Mouse (Mus musculus) kidney, embryonic 16.5 days (tissue): ENCODE data around the gene Dock9. TPM values are rescaled to one million over a fixed set of nuclear protein-coding genes. Genes with fewer than 3 reads are reported as not detected.

ENCODE experiments used
- ATAC-seq: fragments of 200-750 bp; cut with Nextera tagmentation; 2 replicates; pipeline ENCODE4 v1.8.0; 2017; ENCODE audit warnings: moderate TSS enrichment; ENCODE audit not compliant: low FRiP score, low TSS enrichment
- H3K27ac ChIP-seq: fragments of 300-500 bp; sonication (generic); 2 replicates; pipeline ENCODE4 v1.5.1; 2014; ENCODE audit warnings: low read length
- H3K27me3 ChIP-seq: fragments of 300-500 bp; sonication (generic); 2 replicates; pipeline ENCODE4 v1.6.1; 2014; ENCODE audit warnings: low read length, control low read depth, mixed read lengths; ENCODE audit not compliant: insufficient read depth
- H3K36me3 ChIP-seq: fragments of 300-500 bp; sonication (generic); 2 replicates; pipeline ENCODE4 v1.6.1; 2014; ENCODE audit warnings: low read length, control low read depth, mixed read lengths; ENCODE audit not compliant: insufficient read depth
- H3K4me1 ChIP-seq: fragments of 300-500 bp; sonication (generic); 2 replicates; pipeline ENCODE4 v1.6.1; 2014; ENCODE audit warnings: low read length, control low read depth, mixed read lengths; ENCODE audit not compliant: insufficient read depth
- H3K4me2 ChIP-seq: fragments of 300-500 bp; sonication (generic); replicated peaks from 2 replicates; pipeline ENCODE4 v1.6.1; 2014; ENCODE audit warnings: low read depth, low read length
- H3K4me3 ChIP-seq: fragments of 300-500 bp; sonication (generic); 2 replicates; pipeline ENCODE4 v1.5.1; 2014; ENCODE audit warnings: mild to moderate bottlenecking, low read length
- H3K9ac ChIP-seq: fragments of 300-500 bp; sonication (generic); replicated peaks from 2 replicates; pipeline ENCODE4 v1.6.1; 2014; ENCODE audit warnings: low read length
- H3K9me3 ChIP-seq: fragments of 300-500 bp; sonication (generic); 2 replicates; pipeline ENCODE4 v1.6.1; 2016; ENCODE audit warnings: low read length, control low read depth
- WGBS: fragments of 180-500 bp; shearing (Covaris S2); extraction: QIAGEN DNeasy Blood & Tissue Kit; methylation state at CpG from one replicate; pipeline ENCODE4 v1.1.7; 2014; 5-methylcytosine and 5-hydroxymethylcytosine counted together
- polyA plus RNA-seq: library from polyadenylated mRNA; unstranded; fragments of >200 nt; fragmentation: Nextera tagmentation; extraction: Ambion mirVana; gene quantifications from 2 replicates; pipeline ENCODE4 v1.2.1, GENCODE M21; 2015

Gene Dock9
- polyA plus RNA-seq, 1 experiment from 2014 or later = 13.0 TPM

- Histone ChIP-seq H3K9me3 (no peaks in the 10 kb centered on the region), H3K4me1 (no peaks in the 10 kb centered on the region), H3K36me3 (no peaks in the 10 kb centered on the region), H3K4me3 (no peak overlapping the region), H3K27ac (no peak overlapping the region), H3K9ac (no peak overlapping the region), H3K4me2 (no peak overlapping the region), H3K27me3 (no peaks in the 10 kb centered on the region; the same call in 1 of the 2 replicates)
- no peak for ATAC-seq
- WGBS = 84% methylated on average over 4 of the region's 4 CpGs
Measured at GRCm38 (mm10) chr14:121495741-121496140, 301.9 kb downstream of the Dock9 start.

GRCm38 (mm10) chr14:121495120-121495519 is 302.5 kb downstream of the Dock9 start:
- Histone ChIP-seq H3K27me3 (no peaks in the 10 kb centered on the region; the same call in 1 of the 2 replicates), H3K4me2 (no peak overlapping the region), H3K36me3 (no peaks in the 10 kb centered on the region), H3K4me1 (no peaks in the 10 kb centered on the region), H3K9ac (no peak overlapping the region), H3K27ac (no peak overlapping the region), H3K9me3 (no peaks in the 10 kb centered on the region), H3K4me3 (no peak overlapping the region)
- 79% methylated on average over 2 of the region's 2 CpGs for WGBS
- no peak for ATAC-seq

- ATAC-seq = no peak
- Histone ChIP-seq H3K9ac (no peak overlapping the region), H3K4me2 (no peak overlapping the region)
Measured at GRCm38 (mm10) chr14:121494238-121494637, 303.4 kb downstream of the Dock9 start.

DNA sequence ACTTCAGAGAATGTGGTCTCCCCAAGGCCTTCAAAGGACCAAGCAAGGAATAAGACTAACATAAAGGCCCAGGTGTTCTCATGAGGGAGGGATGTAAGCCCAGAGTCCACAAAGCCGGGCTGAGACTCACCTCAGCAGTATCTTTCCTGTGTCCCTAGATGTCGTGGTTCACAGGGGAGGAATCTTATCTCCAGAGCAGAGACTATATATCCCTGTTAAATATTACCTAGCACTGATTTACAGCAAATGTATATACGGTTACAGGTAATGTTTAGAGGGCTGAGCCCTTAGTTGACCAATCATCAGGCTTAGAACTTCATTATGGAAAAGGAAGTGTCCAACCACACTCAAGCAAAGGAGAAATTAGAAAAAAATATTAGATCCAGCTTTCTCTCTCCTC is 303.9 kb downstream of the Dock9 start:
- 44% methylated on average over 3 of the region's 3 CpGs for WGBS
- no peaks in the 10 kb centered on the region for H3K4me1 ChIP-seq
- no peak overlapping the region for H3K9ac ChIP-seq
- no peak overlapping the region for H3K27ac ChIP-seq
- ATAC-seq = no peak
- no peak overlapping the region for H3K4me3 ChIP-seq
- H3K4me2 ChIP-seq = no peak overlapping the region
- H3K9me3 ChIP-seq = no peaks in the 10 kb centered on the region
- H3K27me3 ChIP-seq = no peaks in the 10 kb centered on the region; the same call in 1 of the 2 replicates
- H3K36me3 ChIP-seq = no peaks in the 10 kb centered on the region

More at GRCm38 (mm10) chr14:121494238-121494637, 303.4 kb downstream of the Dock9 start:
- Histone ChIP-seq H3K9me3 (no peaks in the 10 kb centered on the region), H3K36me3 (no peaks in the 10 kb centered on the region), H3K27ac (no peak overlapping the region), H3K27me3 (no peaks in the 10 kb centered on the region; the same call in 1 of the 2 replicates), H3K4me3 (no peak overlapping the region), H3K4me1 (no peaks in the 10 kb centered on the region)
- 51% methylated on average over 2 of the region's 2 CpGs for WGBS

DNA sequence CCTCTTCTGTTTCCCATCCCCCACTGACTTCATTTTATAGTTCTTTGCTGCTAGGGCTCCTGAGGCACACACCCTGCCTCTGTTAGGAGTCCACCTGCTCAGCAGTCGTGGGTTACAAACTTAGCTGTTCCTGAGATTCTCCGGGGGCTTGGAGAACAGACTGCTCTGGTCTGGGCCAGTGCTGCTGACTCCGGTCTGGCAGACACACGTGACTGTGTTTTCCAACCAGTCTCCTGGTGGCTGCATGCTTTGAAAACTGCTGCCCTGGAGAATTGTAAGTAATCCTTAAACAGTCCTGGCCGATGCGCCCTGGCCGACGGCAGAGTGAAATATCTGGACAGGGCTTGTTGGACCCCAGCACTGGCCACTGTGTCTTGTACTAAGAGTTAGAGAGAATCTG is 305.3 kb downstream of the Dock9 start:
- no peaks in the 10 kb centered on the region for H3K9me3 ChIP-seq
- H3K27ac ChIP-seq = 0 out of 2 replicates have a peak overlapping the region, but pooled peaks have one; percentile 8
- ATAC-seq = peak; percentile 80
- 0 out of 2 replicates have a peak overlapping the region, but pooled peaks have one; percentile 14 for H3K4me2 ChIP-seq
- H3K27me3 ChIP-seq = no peaks in the 10 kb centered on the region; the same call in 1 of the 2 replicates
- no peak overlapping the region for H3K4me3 ChIP-seq
- no peaks in the 10 kb centered on the region for H3K4me1 ChIP-seq
- H3K36me3 ChIP-seq = no peaks in the 10 kb centered on the region
- H3K9ac ChIP-seq = 0 out of 2 replicates have a peak overlapping the region, but pooled peaks have one; percentile 18
- 60% methylated on average over 8 of the region's 8 CpGs for WGBS

Other genes starting within 250 kb of the Dock9 start
- 77.5 and 79.1 TPM in 2 replicates for gene Ubac2, start 80.8 kb upstream of the Dock9 start, polyA plus RNA-seq
- gene Gpr18, start 117.9 kb upstream of the Dock9 start, polyA plus RNA-seq = not detected in 2 replicates
- 4.0 and 4.9 TPM in 2 replicates for gene Gpr183, start 167.4 kb upstream of the Dock9 start, polyA plus RNA-seq
- gene Timm8a2, start 236.8 kb upstream of the Dock9 start, polyA plus RNA-seq = not detected in 2 replicates